Mouse (Mus musculus) cerebellum, postnatal 25 days (tissue): ENCODE data around the gene Gmpr2.

ENCODE experiments used
- DNase-seq, 2 experiments: peaks; one replicate each; pipeline ENCODE4 v3.0.0; 2021; ENCODE audit warnings: mixed read lengths in 2 of 2

The Gmpr2 gene

DNA sequence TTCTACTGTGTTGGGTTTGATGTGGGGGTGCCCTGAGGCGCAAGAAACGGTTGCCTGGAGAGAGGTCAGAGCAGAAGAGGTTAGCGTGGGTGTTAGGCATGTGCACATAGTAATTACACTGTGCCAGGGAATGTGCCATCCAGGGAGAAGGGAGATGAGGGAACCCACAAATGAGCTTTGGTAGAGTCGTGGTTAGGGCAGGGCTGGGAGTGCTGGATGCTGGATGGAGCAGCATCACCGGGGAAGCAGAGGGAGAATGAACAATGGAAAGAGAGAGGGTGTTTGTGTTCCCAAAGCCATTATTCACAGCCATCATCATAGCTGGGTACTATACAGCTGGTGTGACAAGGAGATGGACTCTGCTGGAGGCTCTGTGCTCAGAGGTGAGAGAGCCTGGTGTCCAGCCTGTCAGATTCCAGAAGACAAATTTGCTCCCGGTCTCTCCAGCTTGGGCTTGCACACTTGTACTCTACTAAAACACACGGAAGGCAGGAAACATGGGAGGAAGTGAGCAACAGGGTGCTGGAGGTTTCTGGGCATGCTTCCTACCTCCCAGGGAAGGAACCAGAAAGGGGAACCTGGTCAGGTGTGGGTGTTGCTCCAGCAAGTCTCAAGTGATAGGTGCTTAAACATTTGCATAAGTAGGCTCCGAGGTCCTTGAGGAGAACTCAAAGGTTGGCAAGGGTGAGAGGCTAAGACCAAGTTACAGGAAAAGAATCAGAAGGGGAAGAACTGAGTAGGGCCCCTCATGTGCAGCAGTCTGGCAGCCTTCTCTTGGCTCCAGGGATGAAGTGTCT, 56.3 kb downstream of the Gmpr2 start:
- no peak for DNase-seq
